Comparison of ENCODE assay signal across 17 mouse cellular contexts in genomic region chr7:134289611-134290301, GRCm38 (mm10). TPM values are rescaled to one million over a fixed set of nuclear protein-coding genes. Genes with fewer than 3 reads are reported as not detected.
DNase-seq lines count a peak whose midpoint lies in the region; ATAC-seq and TF ChIP-seq lines count a peak whose summit lies in the region.
"Had no signal": no experiment of that assay in that cellular context is flagged by ENCODE, and none has a peak within 500 bp of the region (broad histone marks: within the 10 kb centered on the region; RNA-seq: fewer than 3 reads in every experiment).

No protein-coding gene starts in this region.

- peak; percentile 79 for DNase-seq in embryonic facial prominence, embryonic 14.5 days (ENCODE audit: low spot score)
- DNase-seq in embryonic facial prominence, embryonic 10.5 days (ENCODE audit: low spot score), result no peak
- DNase-seq in lung, embryonic 14.5 days, result peak; percentile 85
- DNase-seq in lung, postnatal 14 days, result no peak
- DNase-seq in embryo, embryonic 11.5 days (ENCODE audit: low read depth, low spot score), result peak; percentile 16
- DNase-seq in mesoderm, embryonic 11.5 days (ENCODE audit: low read depth, low spot score), result peak; percentile 63
- no peak for DNase-seq in gastrocnemius, postnatal 10 days
- DNase-seq: B cell, adult 2 months; cerebellum, adult 9-11 months; gastrocnemius, postnatal 36 days; layer of hippocampus, adult 9-11 months; thymus, adult 18-20 months had no signal

- no peak overlapping the region for H3K4me3 ChIP-seq in embryonic facial prominence, embryonic 14.5 days (ENCODE audit: low read depth, low read length)
- no peak overlapping the region for H3K4me3 ChIP-seq in embryonic facial prominence, embryonic 10.5 days
- H3K4me3 ChIP-seq in lung, embryonic 14.5 days (ENCODE audit: low read depth, low read length), result no peak overlapping the region
- no peak overlapping the region for H3K4me3 ChIP-seq in midbrain, embryonic 15.5 days
- H3K4me3 ChIP-seq: heart, embryonic 13.5 days; limb, embryonic 12.5 days had no signal

- no peaks in the 10 kb centered on the region for H3K36me3 ChIP-seq in embryonic facial prominence, embryonic 14.5 days (ENCODE audit: control insufficient read depth, insufficient read depth, low read length)
- H3K36me3 ChIP-seq in embryonic facial prominence, embryonic 10.5 days (replicated peaks), result no peaks in the 10 kb centered on the region
- H3K36me3 ChIP-seq in lung, embryonic 14.5 days (ENCODE audit: insufficient read depth), result no peaks in the 10 kb centered on the region
- H3K36me3 ChIP-seq in midbrain, embryonic 15.5 days (replicated peaks), result no peaks in the 10 kb centered on the region
- H3K36me3 ChIP-seq: heart, embryonic 13.5 days; limb, embryonic 12.5 days had no signal

- 36% methylated on average over 7 of the region's 7 CpGs for WGBS in embryonic facial prominence, embryonic 14.5 days
- WGBS in embryonic facial prominence, embryonic 10.5 days, result 84% methylated on average over 7 of the region's 7 CpGs
- WGBS in lung, embryonic 14.5 days, result 18% methylated on average over 7 of the region's 7 CpGs
- 82% methylated on average over 7 of the region's 7 CpGs for WGBS in midbrain, embryonic 15.5 days

- 0 out of 2 replicates have a peak, but pooled peaks cover 4% of the 10 kb centered on the region for H3K9me3 ChIP-seq in embryonic facial prominence, embryonic 14.5 days (ENCODE audit: control insufficient read depth, low read length)
- no peaks in the 10 kb centered on the region for H3K9me3 ChIP-seq in embryonic facial prominence, embryonic 10.5 days
- H3K9me3 ChIP-seq in lung, embryonic 14.5 days (ENCODE audit: low read depth, low read length), result no peaks in the 10 kb centered on the region; the same call in 1 of the 2 replicates
- H3K9me3 ChIP-seq in midbrain, embryonic 15.5 days, result 0 out of 2 replicates have a peak, but pooled peaks cover 3% of the 10 kb centered on the region
- H3K9me3 ChIP-seq: limb, embryonic 12.5 days had no signal

- no peak overlapping the region for H3K9ac ChIP-seq in embryonic facial prominence, embryonic 14.5 days (ENCODE audit: low read depth, low read length)
- no peak overlapping the region for H3K9ac ChIP-seq in lung, embryonic 14.5 days
- no peak overlapping the region for H3K9ac ChIP-seq in midbrain, embryonic 15.5 days
- H3K9ac ChIP-seq: heart, embryonic 13.5 days; limb, embryonic 12.5 days had no signal

- no peak for TF ChIP-seq CTCF in lung, embryonic 14.5 days (IDR thresholded peaks at IDR 0.05; ENCODE audit: low read depth)

- peaks cover 5% of the 10 kb centered on the region; the same call in 1 of the 2 replicates for H3K4me1 ChIP-seq in embryonic facial prominence, embryonic 14.5 days (ENCODE audit: control insufficient read depth, insufficient read depth, low read length)
- H3K4me1 ChIP-seq in embryonic facial prominence, embryonic 10.5 days, result no peaks in the 10 kb centered on the region
- peaks cover 22% of the 10 kb centered on the region for H3K4me1 ChIP-seq in lung, embryonic 14.5 days (ENCODE audit: insufficient read depth)
- H3K4me1 ChIP-seq in midbrain, embryonic 15.5 days, result no peaks in the 10 kb centered on the region

- H3K27ac ChIP-seq in embryonic facial prominence, embryonic 14.5 days (replicated peaks; ENCODE audit: low read depth, low read length), result no peak overlapping the region
- H3K27ac ChIP-seq in embryonic facial prominence, embryonic 10.5 days (replicated peaks), result no peak overlapping the region
- no peak overlapping the region for H3K27ac ChIP-seq in lung, embryonic 14.5 days (ENCODE audit: low read depth)
- H3K27ac ChIP-seq in midbrain, embryonic 15.5 days, result no peak overlapping the region
- H3K27ac ChIP-seq: heart, embryonic 13.5 days; limb, embryonic 12.5 days had no signal

- no peaks in the 10 kb centered on the region for H3K27me3 ChIP-seq in embryonic facial prominence, embryonic 14.5 days (replicated peaks; ENCODE audit: control insufficient read depth, insufficient read depth, low read length)
- H3K27me3 ChIP-seq in embryonic facial prominence, embryonic 10.5 days (replicated peaks; ENCODE audit: low read depth, poor library complexity, severe bottlenecking), result no peaks in the 10 kb centered on the region
- H3K27me3 ChIP-seq in lung, embryonic 14.5 days (ENCODE audit: insufficient read depth, low read length), result no peaks in the 10 kb centered on the region
- no peaks in the 10 kb centered on the region for H3K27me3 ChIP-seq in midbrain, embryonic 15.5 days (replicated peaks)
- H3K27me3 ChIP-seq: heart, embryonic 13.5 days; limb, embryonic 12.5 days had no signal

- no peak overlapping the region for H3K4me2 ChIP-seq in embryonic facial prominence, embryonic 14.5 days (ENCODE audit: low read depth, low read length)
- H3K4me2 ChIP-seq in lung, embryonic 14.5 days, result no peak overlapping the region; the same call in 1 of the 2 replicates
- H3K4me2 ChIP-seq in midbrain, embryonic 15.5 days, result no peak overlapping the region
- H3K4me2 ChIP-seq: heart, embryonic 13.5 days; limb, embryonic 12.5 days had no signal

- ATAC-seq in embryonic facial prominence, embryonic 14.5 days (ENCODE audit: low read depth), result no peak
- ATAC-seq in lung, embryonic 14.5 days (ENCODE audit: insufficient read depth), result peak; percentile 81
- no peak for ATAC-seq in midbrain, embryonic 15.5 days (replicated peaks)
- ATAC-seq: forebrain, embryonic 16.5 days; hindbrain, embryonic 16.5 days had no signal

RNA-seq across cellular contexts. Expression of gene Adam12, which starts 57.8 kb away (rescaled TPM):
- 22.6 and 24.7 TPM in 2 replicates for polyA plus RNA-seq in embryonic facial prominence, embryonic 14.5 days (2014; fragmentation: Nextera tagmentation; extraction: Ambion mirVana)
- 1.9 and 2.1 TPM in 2 replicates for polyA plus RNA-seq in embryonic facial prominence, embryonic 10.5 days (2016; fragmentation: Nextera tagmentation; extraction: Ambion mirVana)
- 40.3 and 50.9 TPM in 2 replicates for polyA plus RNA-seq in lung, embryonic 14.5 days (2014; fragmentation: Nextera tagmentation; extraction: Ambion mirVana)
- total RNA-seq in gastrocnemius, postnatal 10 days (2021), result 10 to 100 TPM; 12.7 to 22.1 TPM
- 2.8 and 5.4 TPM in 2 replicates for polyA plus RNA-seq in midbrain, embryonic 15.5 days (2015; fragmentation: Nextera tagmentation; extraction: Ambion mirVana)

Comparison
In these comparisons a context has a peak if more than half of its experiments do, and no peak if none do; other contexts are left out.
1. DNase-seq: peak in embryonic facial prominence, embryonic 14.5 days (single experiment), lung, embryonic 14.5 days (single experiment), embryo, embryonic 11.5 days (single experiment) and mesoderm, embryonic 11.5 days (single experiment); none in embryonic facial prominence, embryonic 10.5 days (single experiment), lung, postnatal 14 days (single experiment) and gastrocnemius, postnatal 10 days (single experiment).